Mouse (Mus musculus): ENCODE results near the gene Git1. TPM values are rescaled to one million over a fixed set of nuclear protein-coding genes. Genes with fewer than 3 reads are reported as not detected.

Git1 gene
- 42.8 and 51.4 TPM in 2 replicates for total RNA-seq (2014; fragmentation: Nextera tagmentation)
- total RNA-seq (2017) = 9.5 and 9.6 TPM in 2 replicates
- 90.7 and 98.0 TPM in 2 replicates for polyA plus RNA-seq (2012)

DNA sequence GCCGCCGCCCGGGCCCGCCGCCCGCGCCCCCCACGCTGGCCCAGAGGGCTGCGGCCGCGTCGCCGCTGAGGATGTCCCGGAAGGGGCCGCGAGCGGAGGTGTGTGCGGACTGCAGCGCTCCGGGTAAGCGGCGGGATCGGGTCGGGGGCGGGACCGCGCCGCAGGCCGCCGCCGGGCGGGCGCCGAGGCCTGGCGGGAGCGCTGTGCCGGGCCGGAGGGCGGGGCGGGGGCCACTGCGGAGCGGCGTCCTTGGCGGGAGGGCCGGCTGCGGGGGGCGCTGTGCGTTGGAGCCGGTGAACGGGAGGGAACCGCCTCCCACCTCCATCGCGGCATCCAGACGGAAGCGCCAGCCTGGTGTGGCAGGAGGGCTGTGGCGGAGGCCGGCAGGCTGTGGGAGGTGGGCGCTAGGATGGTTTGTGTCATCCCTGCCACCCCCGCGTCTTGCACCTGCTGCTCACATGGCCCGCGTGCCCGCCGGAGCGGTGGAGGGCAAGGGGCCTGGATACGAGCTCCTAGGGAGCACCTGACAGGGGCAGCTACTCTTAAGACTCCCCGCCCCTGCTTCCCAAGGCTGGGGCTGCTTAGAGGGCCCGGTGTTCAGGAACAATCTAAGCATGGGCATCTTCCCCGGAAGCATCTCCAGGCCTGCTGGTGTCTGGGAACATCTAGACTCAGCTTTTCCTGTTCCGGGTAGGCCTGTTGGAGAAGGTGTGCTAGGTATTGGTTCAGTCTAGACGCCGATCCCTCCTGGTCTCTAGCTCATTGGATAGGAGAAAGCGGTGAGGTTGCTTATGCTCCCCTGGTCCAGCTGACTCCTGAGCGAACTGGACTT is at the start of gene Git1:
TSS of gene Git1 (plus strand) at position 51 of the 832 bp plus-strand sequence.
- Histone ChIP-seq H3K4me3 (ENCODE audit: low read depth, low read length) (peak within 1 kb of the TSS; percentile 94), H3K4me1 (ENCODE audit: insufficient read depth, low read depth, low read length) (peaks cover 81% of the 10 kb centered on the region), H3K36me3 (replicated peaks) (peaks cover 32% of the 10 kb centered on the region), H3K9me3 (replicated peaks) (0 out of 2 replicates have a peak, but pooled peaks cover 5% of the 10 kb centered on the region), H3K27me3 (ENCODE audit: insufficient read depth, low read length) (peaks cover 20% of the 10 kb centered on the region)
- DNase-seq (ENCODE audit: low spot score) (peak; percentile 45), ATAC-seq (ENCODE audit: extremely low read depth, insufficient number of reproducible peaks, low FRiP score, poor library complexity, severe bottlenecking) (no peak)
- TF ChIP-seq GATA1 (IDR thresholded peaks at IDR 0.05; ENCODE audit: borderline replicate concordance, low read length) (no peak), TAL1 (conservative IDR thresholded peaks at IDR 0.05; ENCODE audit: low read depth, low read length) (no peak), CTCF (IDR thresholded peaks at IDR 0.05; ENCODE audit: low read depth, low read length) (no peak), GATA2 (IDR thresholded peaks at IDR 0.05; ENCODE audit: borderline replicate concordance, low read depth, low read length) (no peak), POLR2AphosphoS5 (IDR thresholded peaks at IDR 0.05; ENCODE audit: insufficient replicate concordance, low read depth, low read length) (no peak)

GRCm38 (mm10) chr11:77444939-77445338 is 48.4 kb upstream of the Git1 start:
- DNase-seq (ENCODE audit: low spot score) = no peak
- peaks cover 42% of the 10 kb centered on the region for H3K36me3 ChIP-seq (replicated peaks)
- no peaks in the 10 kb centered on the region for H3K9me3 ChIP-seq (replicated peaks)
- ATAC-seq (ENCODE audit: extremely low read depth, insufficient number of reproducible peaks, low FRiP score, poor library complexity, severe bottlenecking) = no peak
- no peak for TF ChIP-seq GATA1 (IDR thresholded peaks at IDR 0.05; ENCODE audit: borderline replicate concordance, low read length)
- TF ChIP-seq TAL1 (conservative IDR thresholded peaks at IDR 0.05; ENCODE audit: low read depth, low read length) = no peak
- no peak for TF ChIP-seq CTCF (IDR thresholded peaks at IDR 0.05; ENCODE audit: low read depth, low read length)
- no peak for TF ChIP-seq GATA2 (IDR thresholded peaks at IDR 0.05; ENCODE audit: borderline replicate concordance, low read depth, low read length)
- no peak for TF ChIP-seq POLR2AphosphoS5 (IDR thresholded peaks at IDR 0.05; ENCODE audit: insufficient replicate concordance, low read depth, low read length)
- H3K4me1 ChIP-seq (ENCODE audit: insufficient read depth, low read depth, low read length) = peaks cover 18% of the 10 kb centered on the region
- no peak overlapping the region for H3K4me3 ChIP-seq (ENCODE audit: low read depth, low read length)
- H3K27me3 ChIP-seq (ENCODE audit: insufficient read depth, low read length) = no peaks in the 10 kb centered on the region

DNA sequence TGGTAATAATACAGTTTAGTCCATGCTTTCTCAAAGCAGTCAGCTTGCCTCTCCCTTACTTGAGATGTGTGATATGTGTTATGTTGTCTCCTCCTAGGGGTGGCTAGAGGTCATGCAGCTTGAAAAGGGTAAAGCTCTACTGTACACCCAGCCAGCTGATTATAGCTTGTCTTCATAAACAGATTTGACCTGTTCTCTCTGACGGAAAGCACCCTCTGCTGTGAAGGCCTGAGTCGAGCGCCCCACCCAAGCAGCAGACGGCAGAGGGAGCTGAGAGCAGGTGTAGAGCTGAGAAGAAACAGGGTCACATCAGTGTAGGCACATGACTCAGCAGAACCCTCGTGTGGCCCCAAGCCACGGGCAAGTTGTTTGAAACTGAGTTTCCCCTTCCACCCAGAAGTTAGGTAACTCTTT is 46.7 kb upstream of the Git1 start:
- Histone ChIP-seq H3K9me3 (replicated peaks) (no peaks in the 10 kb centered on the region), H3K36me3 (replicated peaks) (peaks cover 42% of the 10 kb centered on the region), H3K4me1 (ENCODE audit: insufficient read depth, low read depth, low read length) (peaks cover 18% of the 10 kb centered on the region), H3K27me3 (ENCODE audit: insufficient read depth, low read length) (no peaks in the 10 kb centered on the region), H3K4me3 (ENCODE audit: low read depth, low read length) (no peak overlapping the region; the same call in 1 of the 2 replicates)
- TF ChIP-seq CTCF (IDR thresholded peaks at IDR 0.05; ENCODE audit: low read depth, low read length) = peak; percentile 67
- no peak for TF ChIP-seq GATA2 (IDR thresholded peaks at IDR 0.05; ENCODE audit: borderline replicate concordance, low read depth, low read length)
- no peak for TF ChIP-seq POLR2AphosphoS5 (IDR thresholded peaks at IDR 0.05; ENCODE audit: insufficient replicate concordance, low read depth, low read length)
- TF ChIP-seq TAL1 (conservative IDR thresholded peaks at IDR 0.05; ENCODE audit: low read depth, low read length) = no peak
- TF ChIP-seq GATA1 (IDR thresholded peaks at IDR 0.05; ENCODE audit: borderline replicate concordance, low read length) = no peak
- ATAC-seq (ENCODE audit: extremely low read depth, insufficient number of reproducible peaks, low FRiP score, poor library complexity, severe bottlenecking) (peak; percentile 54), DNase-seq (ENCODE audit: low spot score) (peak; percentile 38)

GRCm38 (mm10) chr11:77449224-77449623 is 44.1 kb upstream of the Git1 start:
- H3K9me3 ChIP-seq (replicated peaks) = no peaks in the 10 kb centered on the region
- H3K4me1 ChIP-seq (ENCODE audit: insufficient read depth, low read depth, low read length) = peaks cover 18% of the 10 kb centered on the region
- no peaks in the 10 kb centered on the region for H3K27me3 ChIP-seq (ENCODE audit: insufficient read depth, low read length)
- DNase-seq (ENCODE audit: low spot score) = no peak
- peaks cover 43% of the 10 kb centered on the region for H3K36me3 ChIP-seq (replicated peaks)
- ATAC-seq (ENCODE audit: extremely low read depth, insufficient number of reproducible peaks, low FRiP score, poor library complexity, severe bottlenecking) = no peak
- H3K4me3 ChIP-seq (ENCODE audit: low read depth, low read length) = no peak overlapping the region
- no peak for TF ChIP-seq GATA2 (IDR thresholded peaks at IDR 0.05; ENCODE audit: borderline replicate concordance, low read depth, low read length)
- TF ChIP-seq TAL1 (conservative IDR thresholded peaks at IDR 0.05; ENCODE audit: low read depth, low read length) = no peak
- no peak for TF ChIP-seq CTCF (IDR thresholded peaks at IDR 0.05; ENCODE audit: low read depth, low read length)
- TF ChIP-seq POLR2AphosphoS5 (IDR thresholded peaks at IDR 0.05; ENCODE audit: insufficient replicate concordance, low read depth, low read length) = no peak
- TF ChIP-seq GATA1 (IDR thresholded peaks at IDR 0.05; ENCODE audit: borderline replicate concordance, low read length) = no peak

DNA sequence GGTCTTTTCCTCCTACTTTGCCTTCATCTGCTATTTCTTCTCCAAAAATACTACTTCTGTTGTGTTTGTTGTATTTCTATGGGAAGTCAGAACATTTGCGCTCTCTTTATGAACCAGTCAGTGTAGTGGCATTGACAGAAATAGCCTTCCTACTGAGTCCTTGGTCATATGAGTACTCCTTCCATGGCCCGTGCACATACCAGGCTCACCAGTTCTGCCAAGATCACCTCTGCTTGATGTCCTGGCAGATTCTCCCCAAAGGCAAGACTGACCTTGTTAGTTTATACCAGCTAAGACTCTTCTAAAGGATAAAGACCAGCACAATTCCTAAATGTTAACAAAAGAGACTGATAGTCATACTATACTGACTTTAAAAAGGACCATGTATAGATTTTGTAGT is 41.7 kb upstream of the Git1 start:
- no peaks in the 10 kb centered on the region for H3K9me3 ChIP-seq (replicated peaks)
- no peak for DNase-seq (ENCODE audit: low spot score)
- H3K4me3 ChIP-seq (ENCODE audit: low read depth, low read length) = no peak overlapping the region
- no peak for ATAC-seq (ENCODE audit: extremely low read depth, insufficient number of reproducible peaks, low FRiP score, poor library complexity, severe bottlenecking)
- H3K4me1 ChIP-seq (ENCODE audit: insufficient read depth, low read depth, low read length) = peaks cover 7% of the 10 kb centered on the region
- no peaks in the 10 kb centered on the region for H3K27me3 ChIP-seq (ENCODE audit: insufficient read depth, low read length)
- no peak for TF ChIP-seq GATA1 (IDR thresholded peaks at IDR 0.05; ENCODE audit: borderline replicate concordance, low read length)
- TF ChIP-seq GATA2 (IDR thresholded peaks at IDR 0.05; ENCODE audit: borderline replicate concordance, low read depth, low read length) = no peak
- TF ChIP-seq TAL1 (conservative IDR thresholded peaks at IDR 0.05; ENCODE audit: low read depth, low read length) = no peak
- no peak for TF ChIP-seq POLR2AphosphoS5 (IDR thresholded peaks at IDR 0.05; ENCODE audit: insufficient replicate concordance, low read depth, low read length)
- TF ChIP-seq CTCF (IDR thresholded peaks at IDR 0.05; ENCODE audit: low read depth, low read length) = no peak
- peaks cover 54% of the 10 kb centered on the region for H3K36me3 ChIP-seq (replicated peaks)

DNA sequence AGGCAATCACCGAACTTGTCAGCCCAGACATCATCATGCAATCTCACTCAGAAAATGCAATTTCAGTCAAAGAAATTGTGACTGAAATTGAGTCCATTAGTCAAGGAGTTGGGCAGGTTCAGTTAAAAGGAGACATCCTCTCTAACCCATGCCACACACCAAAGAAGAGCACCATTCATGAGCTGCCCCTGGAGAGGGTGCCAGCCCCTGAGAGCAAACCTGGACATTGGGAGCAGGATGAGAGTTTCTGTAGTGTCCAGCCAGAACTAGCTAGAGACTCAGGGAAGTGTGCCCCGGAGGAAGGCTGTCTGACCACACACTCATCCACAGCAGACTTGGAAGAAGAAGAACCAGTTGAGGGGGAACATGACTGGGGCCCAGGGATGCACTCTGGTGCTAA is 40.0 kb upstream of the Git1 start:
- no peak overlapping the region for H3K4me3 ChIP-seq (ENCODE audit: low read depth, low read length)

More for the DNA sequence above, 40.0 kb upstream of the Git1 start:
- Histone ChIP-seq H3K9me3 (replicated peaks) (no peaks in the 10 kb centered on the region), H3K36me3 (replicated peaks) (peaks cover 57% of the 10 kb centered on the region), H3K4me1 (ENCODE audit: insufficient read depth, low read depth, low read length) (no peaks in the 10 kb centered on the region), H3K27me3 (ENCODE audit: insufficient read depth, low read length) (no peaks in the 10 kb centered on the region)
- no peak for ATAC-seq (ENCODE audit: extremely low read depth, insufficient number of reproducible peaks, low FRiP score, poor library complexity, severe bottlenecking)
- TF ChIP-seq CTCF (IDR thresholded peaks at IDR 0.05; ENCODE audit: low read depth, low read length) (no peak), GATA1 (IDR thresholded peaks at IDR 0.05; ENCODE audit: borderline replicate concordance, low read length) (no peak), GATA2 (IDR thresholded peaks at IDR 0.05; ENCODE audit: borderline replicate concordance, low read depth, low read length) (no peak), TAL1 (conservative IDR thresholded peaks at IDR 0.05; ENCODE audit: low read depth, low read length) (no peak), POLR2AphosphoS5 (IDR thresholded peaks at IDR 0.05; ENCODE audit: insufficient replicate concordance, low read depth, low read length) (no peak)
- DNase-seq (ENCODE audit: low spot score) = no peak
